Mouse (Mus musculus): ENCODE measurements around the gene Flad1.

Gene Flad1

DNA sequence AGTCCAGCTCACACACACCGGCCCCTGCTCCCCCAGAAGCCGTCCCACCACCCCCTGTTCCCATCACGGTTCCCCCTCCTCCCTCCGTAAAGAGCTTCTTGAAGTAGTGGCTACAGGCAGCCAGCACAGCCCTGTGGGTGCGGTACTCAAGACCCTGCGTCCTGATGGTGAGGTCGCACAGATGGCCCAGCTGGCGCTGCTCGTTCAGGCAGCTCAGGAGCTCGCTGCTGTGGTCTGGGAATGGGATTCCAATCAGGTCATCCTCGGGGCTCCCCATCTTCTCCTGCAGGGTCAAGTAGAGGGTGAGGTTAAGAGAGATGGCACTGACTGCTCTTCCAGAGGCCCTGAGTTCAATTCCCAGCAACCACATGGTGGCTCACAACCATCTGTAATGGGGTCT is 30.4 kb downstream of the Flad1 start:
- DNase-seq: peak in 1 of 2 experiments; percentile 27

DNA sequence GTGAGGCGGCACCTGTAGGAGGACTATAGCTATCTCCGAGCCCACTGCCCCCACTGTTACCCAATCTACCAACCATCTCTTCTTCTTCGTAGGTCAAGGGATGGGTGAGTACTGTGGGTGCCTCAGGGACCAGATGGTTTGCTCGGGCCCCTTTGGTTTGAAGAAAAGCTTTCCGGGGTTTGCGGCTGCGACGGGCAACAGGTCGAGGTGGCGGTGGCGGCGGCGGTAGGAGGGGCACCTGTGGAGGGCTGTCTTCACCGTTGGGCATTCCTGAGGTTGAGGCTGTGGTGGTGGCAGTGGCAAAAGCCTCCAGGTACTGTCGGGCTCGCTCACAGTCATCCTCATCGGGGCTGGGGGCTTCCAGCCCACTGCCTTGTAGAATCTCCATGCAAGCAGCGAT is 31.0 kb downstream of the Flad1 start:
- no peak for DNase-seq

DNA sequence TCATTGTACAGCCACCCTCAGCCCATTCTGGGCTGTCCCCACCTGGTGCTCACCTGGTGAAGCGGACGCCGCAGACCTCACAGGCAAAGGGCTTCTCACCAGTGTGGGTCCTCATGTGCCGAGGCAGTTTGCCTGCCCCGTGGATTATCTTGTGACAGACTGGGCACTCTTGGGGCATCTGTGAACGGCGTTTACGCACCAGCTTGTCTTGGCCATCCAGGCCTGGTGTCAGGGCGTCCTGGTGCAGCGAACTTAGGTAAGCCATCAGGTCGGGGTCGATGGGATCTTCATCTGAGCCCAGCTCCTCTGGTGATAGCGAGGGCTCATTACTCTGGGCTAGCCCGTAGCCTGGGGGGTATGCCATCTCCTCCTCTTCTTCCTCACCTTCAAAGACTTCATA is 31.4 kb downstream of the Flad1 start:
- DNase-seq: no peak

DNA sequence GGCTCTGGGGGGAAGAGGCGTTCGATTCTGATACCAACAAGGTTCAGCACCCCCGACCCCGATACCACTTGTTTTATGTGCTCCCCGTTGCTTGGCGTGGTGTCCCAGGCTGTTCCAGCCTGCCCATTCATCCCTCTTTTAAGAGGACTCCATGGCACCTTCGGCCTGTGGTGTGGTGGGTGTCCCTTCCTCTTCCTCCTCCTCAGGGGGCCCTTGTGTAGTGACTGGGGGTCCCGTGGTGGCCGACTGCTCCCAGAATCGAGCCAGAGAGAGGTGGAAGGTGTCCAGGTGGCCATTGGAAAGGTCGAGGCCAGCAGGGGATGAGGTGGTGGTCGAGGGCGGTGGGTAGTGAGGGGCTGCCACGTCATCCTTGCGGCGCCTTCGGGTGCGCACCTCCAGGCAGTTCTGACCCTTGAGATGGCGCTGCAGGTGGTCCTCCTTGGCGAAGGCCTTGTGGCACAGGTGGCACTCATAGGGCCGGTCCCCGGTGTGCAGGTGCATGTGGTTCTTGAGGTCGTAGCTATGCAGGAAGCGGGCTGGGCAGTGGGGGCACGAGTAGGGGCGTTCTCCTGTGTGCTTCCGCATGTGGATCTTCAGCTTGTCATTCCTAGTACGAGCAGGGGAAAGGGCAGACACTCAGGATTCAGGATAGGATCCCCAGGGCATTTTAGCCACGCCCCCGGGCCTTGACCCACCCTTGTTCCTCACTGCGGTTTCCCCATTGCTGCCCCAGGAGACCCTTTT is 32.1 kb downstream of the Flad1 start:
- DNase-seq: peak in 1 of 2 experiments; percentile 20

DNA sequence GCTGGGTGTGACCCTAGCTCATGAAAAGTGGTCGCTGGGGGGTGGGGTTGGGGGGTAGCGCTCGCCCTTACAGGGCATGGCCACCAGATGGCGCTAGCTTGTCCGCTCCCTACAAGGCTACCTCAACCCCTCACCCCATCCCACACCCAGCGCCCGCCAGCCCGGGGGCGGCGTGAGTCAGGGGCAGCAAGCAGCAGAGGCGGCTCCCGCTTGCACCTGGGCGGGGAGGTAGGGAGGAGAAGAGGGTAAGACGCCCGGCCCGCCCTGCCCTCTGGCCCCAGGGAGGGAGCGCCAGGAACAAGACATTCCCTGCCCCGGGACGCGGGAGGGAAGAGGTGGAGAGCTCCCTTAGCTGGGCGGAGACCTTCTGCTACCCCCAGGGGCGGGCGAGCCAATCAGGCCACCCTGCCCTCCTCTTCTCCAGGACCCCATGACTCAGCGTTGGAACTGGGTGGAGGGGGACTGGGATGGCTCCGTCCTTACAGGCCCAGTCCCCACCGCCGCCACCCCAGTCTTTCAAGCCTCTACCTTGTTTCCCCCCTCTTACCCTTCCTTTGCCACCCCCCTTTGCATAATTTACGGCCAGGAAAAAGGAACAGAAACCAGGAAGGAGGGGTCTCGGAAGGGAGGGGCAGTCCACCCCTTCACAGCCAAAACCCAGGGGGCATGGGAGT is 33.1 kb downstream of the Flad1 start:
- DNase-seq: peak; percentile 87 to 89

DNA sequence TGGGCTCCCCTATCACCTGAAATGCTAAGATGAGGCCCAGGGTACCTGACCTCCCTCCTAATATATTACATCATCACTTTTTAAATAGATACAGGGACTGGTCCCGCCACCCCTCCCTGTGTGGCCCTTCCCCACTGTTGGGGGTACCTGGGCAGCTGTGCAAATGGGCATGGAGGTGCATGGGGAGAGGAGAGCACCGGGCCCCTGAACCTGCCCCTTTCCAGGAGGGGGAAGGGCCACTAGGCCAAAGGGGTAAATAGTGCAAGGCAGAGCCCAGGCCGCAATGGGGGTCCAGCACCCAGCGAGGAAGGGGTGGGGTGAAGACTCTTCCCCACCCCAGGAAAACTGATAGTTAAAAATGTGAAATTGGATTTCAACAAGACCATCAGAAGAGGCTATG is 33.8 kb downstream of the Flad1 start:
- no peak for DNase-seq

DNA sequence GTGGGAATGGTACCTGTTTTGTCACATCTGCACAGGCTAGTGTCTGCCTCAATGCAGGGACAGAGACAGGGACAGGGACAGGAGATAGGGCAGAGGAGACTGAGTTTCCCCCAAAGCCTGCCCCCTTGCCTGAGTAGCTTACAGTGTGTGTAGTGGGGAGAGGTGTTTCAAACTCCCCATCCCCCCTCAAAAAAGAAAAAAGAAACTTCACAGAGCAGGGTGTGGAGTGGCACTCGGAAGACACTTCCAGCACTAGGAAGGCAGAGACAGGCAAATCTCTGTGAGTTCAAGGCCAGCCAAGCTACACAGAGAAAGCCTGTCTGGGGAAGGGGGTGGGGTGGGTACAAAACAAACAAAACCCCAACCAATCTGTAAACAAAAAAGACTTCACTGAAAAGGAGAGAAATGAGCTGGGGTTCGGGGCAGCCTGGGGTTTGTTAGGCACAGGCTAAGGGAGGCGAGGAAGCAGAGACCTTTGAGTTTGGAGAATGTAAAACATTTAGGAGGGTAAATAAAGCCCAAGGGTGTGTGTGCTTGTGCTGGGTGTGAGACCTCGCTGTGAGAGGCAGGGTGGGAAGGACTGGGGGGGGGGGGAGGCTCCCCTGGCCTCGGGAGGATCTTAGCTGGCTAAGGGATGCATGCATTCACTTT is 38.0 kb downstream of the Flad1 start:
- no peak for DNase-seq

DNA sequence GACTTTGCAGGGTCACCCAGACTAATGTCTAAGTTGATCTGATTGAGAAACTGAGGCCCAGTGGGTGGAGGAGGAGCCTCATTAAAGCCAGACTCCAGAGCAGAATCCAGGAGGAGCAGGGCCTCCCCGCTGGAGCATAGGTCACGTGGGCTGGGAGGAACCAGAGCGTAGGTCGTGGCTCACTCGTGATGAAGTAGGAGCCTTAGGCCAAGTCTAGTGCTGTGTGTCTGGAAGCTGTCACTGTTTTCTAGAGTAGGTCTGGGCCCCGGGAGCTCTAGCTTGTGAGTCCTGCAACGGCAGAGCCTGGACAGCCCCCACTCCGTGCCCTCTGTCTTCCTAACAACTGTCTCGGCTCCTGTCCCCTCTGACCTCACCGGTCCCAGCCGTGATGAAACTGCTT is 44.3 kb downstream of the Flad1 start:
- no peak for DNase-seq

DNA sequence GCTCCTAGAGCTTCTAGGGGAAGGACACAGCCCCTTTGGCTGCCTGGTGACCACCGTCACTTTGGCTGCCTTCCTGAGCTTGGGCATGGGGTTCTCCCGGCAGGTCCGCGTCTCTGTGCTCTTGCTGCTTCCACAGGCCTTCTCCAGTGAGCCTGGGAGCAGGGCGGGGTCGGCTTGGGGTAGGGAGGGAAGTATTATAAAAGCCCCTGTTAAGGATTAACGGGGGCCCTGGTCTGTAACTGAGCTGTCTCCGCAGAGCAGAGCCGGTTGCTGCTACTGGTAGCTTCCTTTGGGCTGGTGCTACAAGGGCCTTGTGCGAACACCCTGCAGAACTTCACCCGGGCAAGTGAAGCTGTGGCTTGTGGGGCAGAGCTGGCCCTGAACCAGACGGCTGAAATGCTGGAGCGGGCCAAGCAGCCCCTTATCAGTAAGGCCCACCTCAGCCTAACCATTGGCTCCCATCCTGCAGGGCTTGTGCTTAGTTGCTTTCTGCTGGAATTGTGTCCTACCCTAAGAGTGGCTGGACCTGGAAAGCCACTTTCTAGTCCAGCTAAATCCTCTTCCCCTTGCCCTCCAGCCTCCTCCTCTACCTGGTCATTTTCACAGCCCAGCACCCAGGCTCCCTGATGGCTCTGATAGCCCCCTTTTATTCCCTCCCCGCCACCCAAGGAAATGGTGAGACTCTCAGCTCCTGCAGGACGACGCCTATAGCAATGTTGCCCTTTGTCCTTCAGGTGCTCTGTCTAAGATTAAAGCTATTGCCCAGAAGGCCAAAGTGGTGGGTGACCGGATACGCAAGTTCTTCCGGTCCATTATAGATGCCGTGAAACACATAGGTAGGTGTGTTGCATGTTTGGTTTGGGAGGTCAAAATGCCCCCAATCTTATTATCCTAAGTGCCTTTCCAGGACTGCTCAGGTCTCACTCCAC is 45.9 kb downstream of the Flad1 start:
- DNase-seq: no peak

DNA sequence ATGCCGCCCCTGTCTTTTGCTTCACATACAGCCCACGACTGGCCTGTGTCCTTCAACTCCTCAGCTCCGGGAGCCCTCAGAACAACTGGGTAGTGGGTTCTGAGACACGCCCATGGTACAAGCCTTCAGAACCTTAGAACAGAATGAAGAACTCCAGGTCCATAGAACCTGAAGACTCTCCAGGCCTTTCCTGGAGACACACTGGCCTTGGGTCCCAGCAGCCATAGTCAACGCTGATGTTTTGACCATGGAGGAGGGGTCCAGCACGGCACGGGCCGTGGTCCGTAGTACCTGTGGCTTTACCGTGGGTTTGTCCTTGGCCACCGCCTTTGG is 46.6 kb downstream of the Flad1 start, which contains the start of gene Dcst1:
TSS of gene Dcst1 (minus strand) at position 101 of the 333 bp plus-strand sequence.
- no peak for DNase-seq

DNA sequence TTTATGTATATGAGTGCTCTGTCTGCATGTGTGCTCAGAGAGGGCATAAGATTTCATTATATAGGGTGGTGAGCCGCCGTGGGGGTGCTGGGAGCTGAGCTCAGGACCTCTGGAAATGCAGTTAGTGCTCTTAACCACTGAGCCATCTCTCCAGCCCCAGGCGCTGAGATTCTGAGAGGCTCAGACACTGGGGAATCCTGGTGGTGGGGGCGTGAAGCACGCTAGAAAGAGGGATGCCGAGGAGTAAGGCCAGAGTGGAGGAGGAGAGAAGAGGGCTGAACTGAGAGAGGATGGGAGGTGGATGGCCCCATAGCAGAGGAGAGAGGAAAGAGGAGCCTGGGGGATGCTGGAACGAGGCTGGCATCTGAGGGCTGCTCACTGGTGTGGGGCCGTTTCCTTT is 47.0 kb downstream of the Flad1 start:
- DNase-seq: no peak

DNA sequence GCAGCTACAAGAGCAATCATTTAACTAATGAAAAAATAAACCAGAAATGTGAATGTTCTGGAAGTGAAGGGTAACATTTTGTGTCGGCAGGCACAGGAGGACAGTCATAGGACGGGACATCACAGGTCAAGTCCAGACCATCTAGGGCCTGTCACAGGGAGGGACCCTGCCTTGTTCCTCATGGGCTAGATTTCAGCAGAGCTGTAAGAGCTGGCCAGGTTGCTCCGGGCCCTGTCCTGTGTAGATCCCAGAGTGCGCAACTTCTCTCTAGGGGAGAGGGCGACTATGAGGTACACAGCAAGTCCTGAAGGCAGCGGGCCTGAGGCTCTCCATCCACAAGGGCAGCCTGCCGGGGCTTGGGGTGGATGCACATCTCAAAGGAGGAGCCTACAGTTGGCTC is 50.0 kb downstream of the Flad1 start, which contains the start of gene Dcst2:
TSS of gene Dcst2 (plus strand) at position 301 of the 400 bp plus-strand sequence.
- DNase-seq: no peak

DNA sequence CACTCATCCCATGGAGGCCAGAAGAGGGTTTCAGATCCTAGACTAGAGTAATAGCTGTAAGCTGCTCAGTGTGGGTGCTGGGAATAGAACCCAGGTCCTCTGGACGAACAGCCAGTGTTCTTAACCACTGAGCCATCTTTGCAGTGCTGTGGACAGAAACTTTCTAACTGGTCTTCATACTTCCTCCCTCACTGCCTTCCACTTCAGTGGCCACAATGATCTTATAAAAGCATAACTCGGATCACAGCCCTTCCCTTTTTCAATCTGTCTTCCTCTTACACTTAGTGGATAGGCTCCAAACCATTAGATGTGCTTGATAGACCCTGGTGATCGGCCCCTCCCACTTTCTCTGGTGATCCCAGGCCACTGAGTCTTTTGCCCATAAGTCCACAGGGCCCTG is 51.4 kb downstream of the Flad1 start:
- peak in 1 of 2 experiments; percentile 3 for DNase-seq

DNA sequence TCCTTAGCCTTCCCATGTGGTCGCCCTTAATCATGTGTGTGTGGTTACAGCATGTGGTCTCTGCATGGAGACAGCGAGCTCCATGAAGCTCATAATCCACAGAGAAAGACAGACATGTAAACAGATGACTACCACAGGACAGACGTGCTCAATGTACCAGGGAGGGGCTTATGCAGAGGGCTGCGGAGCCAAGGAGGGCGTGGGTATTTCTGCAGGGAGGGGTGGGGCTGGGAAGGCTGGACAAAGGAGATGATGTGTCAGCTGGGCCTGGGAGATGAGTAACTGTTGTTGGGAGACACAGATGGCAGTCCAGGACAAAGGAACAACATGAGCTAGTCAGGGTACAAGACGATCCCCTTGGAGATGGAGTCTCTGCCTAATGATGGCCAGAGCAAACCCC is 52.0 kb downstream of the Flad1 start:
- DNase-seq: peak in 1 of 2 experiments; percentile 8

DNA sequence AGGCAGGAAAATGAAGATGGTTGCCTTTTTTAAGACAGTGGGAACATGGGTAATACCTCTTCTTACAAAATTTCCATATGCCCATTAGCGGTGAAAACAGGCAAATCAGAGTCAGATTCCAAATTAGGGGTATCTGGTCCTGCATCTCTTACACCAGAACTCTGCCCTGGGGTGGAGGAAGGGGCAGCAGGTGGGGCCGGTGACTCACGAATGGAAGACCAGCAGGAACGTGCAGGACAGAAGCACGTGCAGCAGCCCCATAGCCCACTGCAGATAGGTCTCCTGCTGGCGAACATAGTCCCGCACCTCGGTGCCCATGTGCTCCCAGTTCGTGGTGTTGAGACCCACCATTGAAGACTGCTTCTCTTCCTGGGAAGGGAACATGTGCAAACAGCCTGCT is 55.6 kb downstream of the Flad1 start:
- DNase-seq: peak in 1 of 2 experiments; percentile 2

DNA sequence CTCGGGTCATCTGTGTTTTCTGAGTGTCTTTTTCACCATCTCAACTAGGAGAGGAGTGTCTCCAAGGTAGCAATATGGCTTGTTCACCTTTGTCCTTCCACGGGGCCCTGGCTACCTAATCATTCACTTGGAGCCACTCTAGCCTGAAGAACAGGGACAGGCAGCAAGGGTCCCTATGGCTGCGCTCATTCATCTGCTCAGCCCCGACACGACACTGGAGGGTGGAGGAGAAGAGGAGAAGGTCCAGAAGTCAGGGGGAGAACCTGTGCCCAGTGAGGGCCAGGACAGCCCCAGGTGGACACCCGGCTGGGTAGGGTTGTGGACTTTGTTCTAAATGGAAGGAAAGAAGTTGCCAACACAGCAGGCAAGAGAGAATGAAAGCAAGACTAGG is 56.2 kb downstream of the Flad1 start:
- DNase-seq: peak in 1 of 2 experiments; percentile 1

DNA sequence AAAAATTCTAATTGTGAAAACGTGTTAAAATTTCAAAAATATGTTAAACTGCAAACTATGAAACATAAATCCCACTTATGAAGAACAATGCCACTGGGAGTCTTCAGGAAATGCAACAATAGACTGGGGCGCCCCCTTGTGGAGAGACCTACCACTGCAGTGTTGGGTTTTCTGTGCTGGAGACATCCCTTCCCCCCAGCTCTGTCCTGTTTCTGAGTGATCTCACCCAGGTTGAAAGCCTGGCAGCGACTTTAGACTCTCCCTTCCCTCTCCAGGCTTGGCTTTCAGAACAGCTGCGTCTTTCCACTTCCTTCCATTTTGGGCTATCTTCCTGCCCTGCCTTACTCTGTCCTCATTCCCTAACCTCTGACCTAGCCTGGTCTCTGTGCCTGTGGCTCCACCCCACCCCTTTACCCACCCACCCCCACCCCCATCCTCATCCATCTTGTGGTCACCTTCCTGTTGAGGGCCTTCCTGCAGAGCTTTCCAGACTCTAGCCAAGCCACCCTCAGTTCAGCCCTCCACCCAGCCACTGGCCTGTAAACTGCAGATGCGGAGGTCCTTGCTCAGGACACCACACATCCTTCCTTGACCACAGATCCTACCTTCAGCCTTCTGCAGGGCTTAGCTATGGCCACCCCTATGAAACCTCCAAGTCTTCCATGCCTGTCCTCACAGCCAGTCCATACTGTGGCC is 56.7 kb downstream of the Flad1 start:
- peak; percentile 92 to 96 for DNase-seq

DNA sequence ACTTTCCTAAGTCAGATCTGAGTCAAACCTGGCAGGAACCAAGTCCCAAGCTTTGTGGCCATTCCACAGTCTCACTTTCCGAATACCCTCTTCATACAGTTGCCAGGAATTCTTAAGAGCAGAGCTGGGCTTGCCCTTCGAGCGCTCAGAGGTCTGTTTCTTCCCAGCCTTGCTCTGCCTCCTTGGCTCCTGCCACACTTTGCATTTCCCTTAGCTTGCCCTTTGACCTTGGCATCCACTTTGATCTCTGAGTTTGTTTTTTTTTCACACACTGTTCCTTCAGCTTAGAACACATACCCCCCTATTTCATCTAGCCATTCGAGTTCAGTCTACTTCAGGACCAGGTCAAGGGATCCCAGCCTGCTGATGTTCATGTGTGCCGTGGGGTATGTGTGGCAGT is 60.4 kb downstream of the Flad1 start:
- peak in 1 of 2 experiments; percentile 8 for DNase-seq
